Mouse (Mus musculus): ENCODE measurements at regions not wholly inside any gene's neighbourhood (a gene's known extent, or its start where the extent isn't known, plus 50 kb on each side); places are given as distances from the start of the nearest gene placed in this dataset.

GRCm38 (mm10) chr13:70292713-70293112 lies 344.7 kb downstream of the Ice1 start:
- Histone ChIP-seq H3K27ac (no peak overlapping the region), H3K4me2 (ENCODE audit: low read depth, low read length) (no peak overlapping the region), H3K27me3 (ENCODE audit: insufficient read depth, low read length) (no peaks in the 10 kb centered on the region), H3K4me3 (ENCODE audit: low read length) (no peak overlapping the region), H3K9me3 (ENCODE audit: low read length) (no peaks in the 10 kb centered on the region), H3K9ac (replicated peaks; ENCODE audit: low read length) (no peak overlapping the region), H3K36me3 (ENCODE audit: insufficient read depth, low read length) (no peaks in the 10 kb centered on the region), H3K4me1 (ENCODE audit: insufficient read depth, low read length) (no peaks in the 10 kb centered on the region)
- DNase-seq (ENCODE audit: low spot score) (no peak), ATAC-seq (no peak)
- no peak for TF ChIP-seq CTCF (IDR thresholded peaks at IDR 0.05; ENCODE audit: low read depth)
- whole genome bisulfite sequencing, result 27% methylated on average over 3 of the region's 3 CpGs

GRCm38 (mm10) chr13:70303953-70304525 lies 333.4 kb downstream of the Ice1 start:
- Histone ChIP-seq H3K9me3 (ENCODE audit: low read length) (no peaks in the 10 kb centered on the region), H3K4me2 (ENCODE audit: low read depth, low read length) (no peak overlapping the region), H3K4me3 (ENCODE audit: low read length) (no peak overlapping the region), H3K27ac (no peak overlapping the region), H3K4me1 (ENCODE audit: insufficient read depth, low read length) (no peaks in the 10 kb centered on the region), H3K27me3 (ENCODE audit: insufficient read depth, low read length) (no peaks in the 10 kb centered on the region), H3K9ac (replicated peaks; ENCODE audit: low read length) (no peak overlapping the region), H3K36me3 (ENCODE audit: insufficient read depth, low read length) (no peaks in the 10 kb centered on the region)
- DNase-seq (ENCODE audit: low spot score) (peak; percentile 18), ATAC-seq (no peak)
- TF ChIP-seq CTCF (IDR thresholded peaks at IDR 0.05; ENCODE audit: low read depth), result no peak
- 54% methylated on average over 5 of the region's 5 CpGs for WGBS

- DNase-seq (ENCODE audit: low spot score) (no peak), ATAC-seq (no peak; the same call in 1 of the 2 replicates)
- Histone ChIP-seq H3K9ac (replicated peaks; ENCODE audit: low read length) (no peak overlapping the region), H3K4me1 (ENCODE audit: insufficient read depth, low read length) (peaks cover 5% of the 10 kb centered on the region; the same call in 1 of the 2 replicates), H3K9me3 (ENCODE audit: low read length) (no peaks in the 10 kb centered on the region), H3K4me3 (ENCODE audit: low read length) (no peak overlapping the region), H3K27me3 (ENCODE audit: insufficient read depth, low read length) (no peaks in the 10 kb centered on the region), H3K4me2 (ENCODE audit: low read depth, low read length) (no peak overlapping the region), H3K27ac (no peak overlapping the region), H3K36me3 (ENCODE audit: insufficient read depth, low read length) (no peaks in the 10 kb centered on the region)
- TF ChIP-seq CTCF (IDR thresholded peaks at IDR 0.05; ENCODE audit: low read depth), result no peak
- 18% methylated on average over 2 of the region's 2 CpGs for WGBS
Measured at GRCm38 (mm10) chr13:70310516-70310915, 326.9 kb downstream of the Ice1 start.

GRCm38 (mm10) chr13:70311226-70312055 lies 326.0 kb downstream of the Ice1 start:
- DNase-seq (ENCODE audit: low spot score), result peak; percentile 49
- WGBS, result 30% methylated on average over 14 of the region's 14 CpGs
- Histone ChIP-seq H3K4me2 (ENCODE audit: low read depth, low read length) (no peak overlapping the region), H3K9ac (replicated peaks; ENCODE audit: low read length) (no peak overlapping the region), H3K27me3 (ENCODE audit: insufficient read depth, low read length) (no peaks in the 10 kb centered on the region), H3K4me1 (ENCODE audit: insufficient read depth, low read length) (peaks cover 5% of the 10 kb centered on the region; the same call in 1 of the 2 replicates), H3K4me3 (ENCODE audit: low read length) (no peak overlapping the region), H3K9me3 (ENCODE audit: low read length) (no peaks in the 10 kb centered on the region), H3K27ac (no peak overlapping the region), H3K36me3 (ENCODE audit: insufficient read depth, low read length) (no peaks in the 10 kb centered on the region)
- TF ChIP-seq CTCF (IDR thresholded peaks at IDR 0.05; ENCODE audit: low read depth), result peak; percentile 17; the same call in 1 of the 2 replicates
- ATAC-seq, result no peak

- no peak overlapping the region for H3K27ac ChIP-seq
- no peak overlapping the region for H3K4me2 ChIP-seq (ENCODE audit: low read depth, low read length)
- ATAC-seq (no peak), DNase-seq (ENCODE audit: low spot score) (no peak)
- no peak overlapping the region for H3K4me3 ChIP-seq (ENCODE audit: low read length)
- WGBS, result 72% methylated on average over 2 of the region's 2 CpGs
- no peak overlapping the region for H3K9ac ChIP-seq (replicated peaks; ENCODE audit: low read length)
- H3K9me3 ChIP-seq (ENCODE audit: low read length), result no peaks in the 10 kb centered on the region
- H3K36me3 ChIP-seq (ENCODE audit: insufficient read depth, low read length), result no peaks in the 10 kb centered on the region
- no peaks in the 10 kb centered on the region for H3K27me3 ChIP-seq (ENCODE audit: insufficient read depth, low read length)
- peaks cover 5% of the 10 kb centered on the region; the same call in 1 of the 2 replicates for H3K4me1 ChIP-seq (ENCODE audit: insufficient read depth, low read length)
- no peak for TF ChIP-seq CTCF (IDR thresholded peaks at IDR 0.05; ENCODE audit: low read depth)
Measured at GRCm38 (mm10) chr13:70313205-70313604, 324.2 kb downstream of the Ice1 start.

- WGBS, result 24% methylated on average over 1 of the region's 1 CpGs
- no peak for ATAC-seq
Measured at GRCm38 (mm10) chr13:70323537-70323936, 313.9 kb downstream of the Ice1 start.

GRCm38 (mm10) chr13:70336069-70336468 lies 301.4 kb downstream of the Ice1 start:
- Histone ChIP-seq H3K4me2 (ENCODE audit: low read depth, low read length) (no peak overlapping the region), H3K27ac (no peak overlapping the region), H3K36me3 (ENCODE audit: insufficient read depth, low read length) (no peaks in the 10 kb centered on the region), H3K9me3 (ENCODE audit: low read length) (no peaks in the 10 kb centered on the region), H3K9ac (replicated peaks; ENCODE audit: low read length) (no peak overlapping the region), H3K4me1 (ENCODE audit: insufficient read depth, low read length) (no peaks in the 10 kb centered on the region), H3K27me3 (ENCODE audit: insufficient read depth, low read length) (no peaks in the 10 kb centered on the region), H3K4me3 (ENCODE audit: low read length) (no peak overlapping the region)
- peak; percentile 51 for DNase-seq (ENCODE audit: low spot score)
- WGBS, result 42% methylated on average over 4 of the region's 4 CpGs
- no peak for TF ChIP-seq CTCF (IDR thresholded peaks at IDR 0.05; ENCODE audit: low read depth)
- no peak for ATAC-seq

More at GRCm38 (mm10) chr13:70323537-70323936, 313.9 kb downstream of the Ice1 start:
- Histone ChIP-seq H3K4me3 (ENCODE audit: low read length) (no peak overlapping the region), H3K4me1 (ENCODE audit: insufficient read depth, low read length) (no peaks in the 10 kb centered on the region; the same call in 1 of the 2 replicates), H3K27me3 (ENCODE audit: insufficient read depth, low read length) (no peaks in the 10 kb centered on the region), H3K9ac (replicated peaks; ENCODE audit: low read length) (no peak overlapping the region), H3K27ac (no peak overlapping the region), H3K4me2 (ENCODE audit: low read depth, low read length) (no peak overlapping the region), H3K36me3 (ENCODE audit: insufficient read depth, low read length) (no peaks in the 10 kb centered on the region), H3K9me3 (ENCODE audit: low read length) (no peaks in the 10 kb centered on the region)
- no peak for DNase-seq (ENCODE audit: low spot score)
- TF ChIP-seq CTCF (IDR thresholded peaks at IDR 0.05; ENCODE audit: low read depth), result no peak
